Mouse (Mus musculus) stomach, embryonic 15.5 days (tissue): Measurements from ENCODE around the gene Dgcr8. TPM values are rescaled to one million over a fixed set of nuclear protein-coding genes. Genes with fewer than 3 reads are reported as not detected.

Experiments used
- ATAC-seq: fragments of 200-750 bp; cut with Nextera tagmentation; 2 replicates; pipeline ENCODE4 v1.8.0; 2017; ENCODE audit warnings: low read depth, moderate number of reproducible peaks, moderate TSS enrichment; ENCODE audit not compliant: insufficient read depth, low FRiP score
- H3K27ac ChIP-seq: fragments of 300-500 bp; sonication (generic); 2 replicates; pipeline ENCODE4 v1.5.1; 2015; ENCODE audit warnings: mild to moderate bottlenecking, inconsistent platforms
- H3K27me3 ChIP-seq: fragments of 300-500 bp; sonication (generic); replicated peaks from 2 replicates; pipeline ENCODE4 v1.6.1; 2015; ENCODE audit warnings: inconsistent platforms
- H3K36me3 ChIP-seq: fragments of 300-500 bp; sonication (generic); 2 replicates; pipeline ENCODE4 v1.6.1; 2015; ENCODE audit warnings: inconsistent platforms
- H3K4me1 ChIP-seq: fragments of 300-500 bp; sonication (generic); 2 replicates; pipeline ENCODE4 v1.6.1; 2015; ENCODE audit warnings: inconsistent platforms
- H3K4me2 ChIP-seq: fragments of 300-500 bp; sonication (generic); 2 replicates; pipeline ENCODE4 v1.6.1; 2015; ENCODE audit warnings: mild to moderate bottlenecking, inconsistent platforms
- H3K4me3 ChIP-seq: fragments of 300-500 bp; sonication (generic); replicated peaks from 2 replicates; pipeline ENCODE4 v1.5.1; 2015; ENCODE audit warnings: inconsistent platforms
- H3K9ac ChIP-seq: fragments of 300-500 bp; sonication (generic); 2 replicates; pipeline ENCODE4 v1.6.1; 2015; ENCODE audit warnings: inconsistent platforms
- H3K9me3 ChIP-seq: fragments of 300-500 bp; sonication (generic); 2 replicates; pipeline ENCODE4 v1.6.1; 2016; ENCODE audit warnings: inconsistent platforms
- WGBS: fragments of 180-500 bp; shearing (Covaris S2); methylation state at CpG from one replicate; pipeline ENCODE4 v1.1.7; 2015; 5-methylcytosine and 5-hydroxymethylcytosine counted together
- polyA plus RNA-seq: library from polyadenylated mRNA; unstranded; fragments of >200 nt; fragmentation: Nextera tagmentation; extraction: Ambion mirVana; gene quantifications from 2 replicates; pipeline ENCODE4 v1.2.1, GENCODE M21; 2015

Dgcr8 gene
- polyA plus RNA-seq, 1 experiment from 2014 or later: 25.9 TPM

- Histone ChIP-seq H3K4me3 (peak within 1 kb of the TSS; percentile 93), H3K4me1 (peaks cover 33% of the 10 kb centered on the region), H3K27me3 (no peaks in the 10 kb centered on the region), H3K9ac (peak within 1 kb of the TSS; percentile 88), H3K27ac (peak within 1 kb of the TSS; percentile 96), H3K4me2 (peak within 1 kb of the TSS; percentile 88), H3K36me3 (peaks cover 51% of the 10 kb centered on the region), H3K9me3 (no peaks in the 10 kb centered on the region)
- peak; percentile 96 for ATAC-seq
- under 1% methylated on average over 101 of the region's 102 CpGs for WGBS
Measured at GRCm38 (mm10) chr16:18248433-18249363, 40.3 kb downstream of the Dgcr8 start, which contains the start of the genes Trmt2a and Ranbp1. Gene Trmt2a, plus strand, starts transcription at chr16:18248679. Gene Ranbp1, minus strand, starts transcription at chr16:18248732.

GRCm38 (mm10) chr16:18247521-18248399, 41.3 kb downstream of the Dgcr8 start:
- Histone ChIP-seq H3K4me1 (peaks cover 33% of the 10 kb centered on the region), H3K4me3 (peak overlapping the region; percentile 93), H3K36me3 (peaks cover 51% of the 10 kb centered on the region), H3K9ac (peak overlapping the region; percentile 88), H3K27ac (peak overlapping the region; percentile 89), H3K9me3 (no peaks in the 10 kb centered on the region), H3K4me2 (peak overlapping the region; percentile 88), H3K27me3 (no peaks in the 10 kb centered on the region)
- ATAC-seq: no peak
- under 1% methylated on average over 33 of the region's 33 CpGs for WGBS

- no peak overlapping the region for H3K9ac ChIP-seq
- ATAC-seq: no peak
- H3K4me1 ChIP-seq: peaks cover 6% of the 10 kb centered on the region
- WGBS: 92% methylated on average over 10 of the region's 10 CpGs
- H3K27me3 ChIP-seq: no peaks in the 10 kb centered on the region
- no peak overlapping the region for H3K4me2 ChIP-seq
- H3K36me3 ChIP-seq: peaks cover 72% of the 10 kb centered on the region
- H3K4me3 ChIP-seq: no peak overlapping the region
- no peak overlapping the region for H3K27ac ChIP-seq
- no peaks in the 10 kb centered on the region for H3K9me3 ChIP-seq
Measured at GRCm38 (mm10) chr16:18241581-18241980, 47.5 kb downstream of the Dgcr8 start.

GRCm38 (mm10) chr16:18236676-18237501, 52.2 kb downstream of the Dgcr8 start:
- peaks cover 31% of the 10 kb centered on the region for H3K36me3 ChIP-seq
- peaks cover 29% of the 10 kb centered on the region for H3K4me1 ChIP-seq
- H3K4me3 ChIP-seq: no peak overlapping the region
- H3K27me3 ChIP-seq: no peaks in the 10 kb centered on the region
- no peak for ATAC-seq
- WGBS: 65% methylated on average over 7 of the region's 7 CpGs
- no peak overlapping the region for H3K9ac ChIP-seq
- peak overlapping the region; percentile 92; the same call in 1 of the 2 replicates for H3K27ac ChIP-seq
- H3K9me3 ChIP-seq: no peaks in the 10 kb centered on the region
- peak overlapping the region; percentile 84; the same call in 1 of the 2 replicates for H3K4me2 ChIP-seq

GRCm38 (mm10) chr16:18235389-18236065, 53.5 kb downstream of the Dgcr8 start:
- Histone ChIP-seq H3K4me1 (peaks cover 36% of the 10 kb centered on the region), H3K27ac (peak overlapping the region; percentile 92), H3K4me3 (peak overlapping the region; percentile 75), H3K9ac (peak overlapping the region; percentile 50), H3K36me3 (peaks cover 19% of the 10 kb centered on the region), H3K4me2 (peak overlapping the region; percentile 84), H3K27me3 (no peaks in the 10 kb centered on the region), H3K9me3 (no peaks in the 10 kb centered on the region)
- ATAC-seq: peak; percentile 67
- WGBS: 3% methylated on average over 19 of the region's 19 CpGs

GRCm38 (mm10) chr16:18234671-18235388, 54.2 kb downstream of the Dgcr8 start, which contains the start of gene Zdhhc8:
Gene Zdhhc8, minus strand, starts transcription at chr16:18235136.
- no peaks in the 10 kb centered on the region for H3K9me3 ChIP-seq
- peaks cover 43% of the 10 kb centered on the region for H3K4me1 ChIP-seq
- ATAC-seq: peak; percentile 69
- H3K27ac ChIP-seq: peak within 1 kb of the TSS; percentile 92
- peak within 1 kb of the TSS; percentile 58 for H3K9ac ChIP-seq
- no peaks in the 10 kb centered on the region for H3K27me3 ChIP-seq
- WGBS: under 1% methylated on average over 61 of the region's 79 CpGs
- H3K36me3 ChIP-seq: peaks cover 13% of the 10 kb centered on the region
- H3K4me2 ChIP-seq: peak within 1 kb of the TSS; percentile 84
- H3K4me3 ChIP-seq: peak within 1 kb of the TSS; percentile 75

- H3K9ac ChIP-seq: peak overlapping the region; percentile 58
- WGBS: 14% methylated on average over 13 of the region's 13 CpGs
- peak; percentile 18; the same call in 1 of the 2 replicates for ATAC-seq
Measured at GRCm38 (mm10) chr16:18233919-18234670, 55.0 kb downstream of the Dgcr8 start.

GRCm38 (mm10) chr16:18233451-18233850, 55.6 kb downstream of the Dgcr8 start:
- Histone ChIP-seq H3K36me3 (0 out of 2 replicates have a peak, but pooled peaks cover 3% of the 10 kb centered on the region), H3K9me3 (no peaks in the 10 kb centered on the region), H3K4me2 (no peak overlapping the region), H3K27ac (no peak overlapping the region), H3K4me3 (no peak overlapping the region), H3K9ac (peak overlapping the region; percentile 58; the same call in 1 of the 2 replicates), H3K27me3 (no peaks in the 10 kb centered on the region), H3K4me1 (peaks cover 49% of the 10 kb centered on the region)
- no peak for ATAC-seq
- WGBS: 29% methylated on average over 1 of the region's 1 CpGs

More at GRCm38 (mm10) chr16:18233919-18234670, 55.0 kb downstream of the Dgcr8 start:
- H3K4me2 ChIP-seq: peak overlapping the region; percentile 84
- H3K4me1 ChIP-seq: peaks cover 49% of the 10 kb centered on the region
- H3K36me3 ChIP-seq: peaks cover 8% of the 10 kb centered on the region
- peak overlapping the region; percentile 75 for H3K4me3 ChIP-seq
- H3K27me3 ChIP-seq: no peaks in the 10 kb centered on the region
- H3K9me3 ChIP-seq: no peaks in the 10 kb centered on the region
- peak overlapping the region; percentile 92; the same call in 1 of the 2 replicates for H3K27ac ChIP-seq

- peaks cover 44% of the 10 kb centered on the region for H3K4me1 ChIP-seq
- H3K4me2 ChIP-seq: no peak overlapping the region
- no peaks in the 10 kb centered on the region for H3K9me3 ChIP-seq
- no peak overlapping the region for H3K9ac ChIP-seq
- no peak for ATAC-seq
- 79% methylated on average over 4 of the region's 4 CpGs for WGBS
- H3K27ac ChIP-seq: no peak overlapping the region
- H3K27me3 ChIP-seq: no peaks in the 10 kb centered on the region
- H3K36me3 ChIP-seq: 0 out of 2 replicates have a peak, but pooled peaks cover 6% of the 10 kb centered on the region
- H3K4me3 ChIP-seq: no peak overlapping the region
Measured at GRCm38 (mm10) chr16:18231451-18231850, 57.6 kb downstream of the Dgcr8 start.
